Mouse (Mus musculus) myocyte (in vitro differentiated cells): ENCODE data around the gene Zfp646.

Source experiments
- CEBPB ChIP-seq: IDR thresholded peaks from 2 replicates; pipeline ENCODE4 v1.6.1; 2011; ENCODE audit warnings: mild to moderate bottlenecking, moderate library complexity; ENCODE audit not compliant: poor library complexity, insufficient read depth, severe bottlenecking
- MAX ChIP-seq: IDR thresholded peaks from one replicate; pipeline ENCODE4 v1.6.1; 2011; ENCODE audit warnings: low read depth, mild to moderate bottlenecking, control low read depth
- POLR2A ChIP-seq: IDR thresholded peaks from one replicate; pipeline ENCODE4 v1.6.1; 2011; ENCODE audit warnings: low read depth, mild to moderate bottlenecking, control low read depth, moderate library complexity; ENCODE audit not compliant: insufficient read length
- SRF ChIP-seq: IDR thresholded peaks from one replicate; pipeline ENCODE4 v1.6.1; 2011; ENCODE audit warnings: low read depth; ENCODE audit not compliant: control insufficient read depth, insufficient read length

DNA sequence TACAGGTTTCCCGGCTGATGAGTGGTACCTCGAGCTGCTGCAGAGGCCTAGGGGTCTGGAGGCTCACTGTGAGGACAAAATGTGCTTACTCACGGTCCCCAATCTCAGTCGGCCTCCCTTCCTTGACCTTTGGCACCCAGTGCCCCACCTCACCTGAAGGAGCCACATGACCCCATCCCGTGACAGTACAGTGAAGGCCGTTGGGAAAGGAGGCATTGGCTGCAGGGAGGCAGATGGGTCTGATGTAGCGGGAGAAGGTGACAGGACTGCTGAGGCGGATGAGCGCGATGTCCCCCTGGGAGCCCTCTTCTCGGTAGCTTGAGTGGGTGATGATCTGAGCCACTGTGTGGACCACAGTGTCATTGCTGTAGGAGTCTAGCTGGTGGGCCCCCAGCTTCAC lies 50.8 kb downstream of the Zfp646 start:
- TF ChIP-seq SRF (no peak), POLR2A (no peak), CEBPB (no peak), MAX (no peak)
